Mouse (Mus musculus): Measurements from ENCODE around the gene Gse1. TPM values are rescaled to one million over a fixed set of nuclear protein-coding genes. Genes with fewer than 3 reads are reported as not detected.
"Not testable (repeated sequence)": the region's sequence is repeated elsewhere in the genome, so short reads cannot be mapped to it uniquely, and the experiment has no call there.

The Gse1 gene
- polyA plus RNA-seq, 1 experiment: 70.4 TPM

GRCm38 (mm10) chr8:120329030-120329748 lies 100.9 kb downstream of the Gse1 start:
- TF ChIP-seq CTCF (IDR thresholded peaks at IDR 0.05; ENCODE audit: borderline replicate concordance, extremely low read depth, insufficient read depth, insufficient read length): no peak
- no peak for TF ChIP-seq POLR2A (IDR thresholded peaks at IDR 0.05; ENCODE audit: borderline replicate concordance, extremely low read depth, insufficient read depth, insufficient read length, poor library complexity, severe bottlenecking)
- DNase-seq (ENCODE audit: low read depth): peak; percentile 69

- DNase-seq (ENCODE audit: low read depth): no peak
- TF ChIP-seq CTCF (IDR thresholded peaks at IDR 0.05; ENCODE audit: borderline replicate concordance, extremely low read depth, insufficient read depth, insufficient read length): no peak
- no peak for TF ChIP-seq POLR2A (IDR thresholded peaks at IDR 0.05; ENCODE audit: borderline replicate concordance, extremely low read depth, insufficient read depth, insufficient read length, poor library complexity, severe bottlenecking)
Measured at GRCm38 (mm10) chr8:120331027-120331426, 102.8 kb downstream of the Gse1 start.

GRCm38 (mm10) chr8:120332379-120333229 lies 104.3 kb downstream of the Gse1 start:
- TF ChIP-seq POLR2A (IDR thresholded peaks at IDR 0.05; ENCODE audit: borderline replicate concordance, extremely low read depth, insufficient read depth, insufficient read length, poor library complexity, severe bottlenecking) (no peak), CTCF (IDR thresholded peaks at IDR 0.05; ENCODE audit: borderline replicate concordance, extremely low read depth, insufficient read depth, insufficient read length) (peak; percentile 50; the same call in 1 of the 2 replicates)

GRCm38 (mm10) chr8:120333681-120334080 lies 105.4 kb downstream of the Gse1 start:
- TF ChIP-seq POLR2A (IDR thresholded peaks at IDR 0.05; ENCODE audit: borderline replicate concordance, extremely low read depth, insufficient read depth, insufficient read length, poor library complexity, severe bottlenecking) (no peak), CTCF (IDR thresholded peaks at IDR 0.05; ENCODE audit: borderline replicate concordance, extremely low read depth, insufficient read depth, insufficient read length) (no peak)
- no peak for DNase-seq (ENCODE audit: low read depth)

More at GRCm38 (mm10) chr8:120332379-120333229, 104.3 kb downstream of the Gse1 start:
- DNase-seq (ENCODE audit: low read depth): no peak

- not testable (repeated sequence) for DNase-seq (ENCODE audit: low read depth)
Measured at GRCm38 (mm10) chr8:120334261-120334660, 106.0 kb downstream of the Gse1 start.

- no peak for TF ChIP-seq CTCF (IDR thresholded peaks at IDR 0.05; ENCODE audit: borderline replicate concordance, extremely low read depth, insufficient read depth, insufficient read length)
- TF ChIP-seq POLR2A (IDR thresholded peaks at IDR 0.05; ENCODE audit: borderline replicate concordance, extremely low read depth, insufficient read depth, insufficient read length, poor library complexity, severe bottlenecking): no peak
- DNase-seq (ENCODE audit: low read depth): peak; percentile 97
Measured at GRCm38 (mm10) chr8:120334878-120335261, 106.6 kb downstream of the Gse1 start.

GRCm38 (mm10) chr8:120335262-120336086 lies 107.2 kb downstream of the Gse1 start:
- peak; percentile 95 for DNase-seq (ENCODE audit: low read depth)
- no peak for TF ChIP-seq CTCF (IDR thresholded peaks at IDR 0.05; ENCODE audit: borderline replicate concordance, extremely low read depth, insufficient read depth, insufficient read length)
- no peak for TF ChIP-seq POLR2A (IDR thresholded peaks at IDR 0.05; ENCODE audit: borderline replicate concordance, extremely low read depth, insufficient read depth, insufficient read length, poor library complexity, severe bottlenecking)

- DNase-seq (ENCODE audit: low read depth): peak; percentile 80
Measured at GRCm38 (mm10) chr8:120336087-120336380, 107.8 kb downstream of the Gse1 start.

GRCm38 (mm10) chr8:120336909-120337555 lies 108.8 kb downstream of the Gse1 start:
- TF ChIP-seq POLR2A (IDR thresholded peaks at IDR 0.05; ENCODE audit: borderline replicate concordance, extremely low read depth, insufficient read depth, insufficient read length, poor library complexity, severe bottlenecking): no peak
- DNase-seq (ENCODE audit: low read depth): peak; percentile 43

More at GRCm38 (mm10) chr8:120336087-120336380, 107.8 kb downstream of the Gse1 start:
- no peak for TF ChIP-seq CTCF (IDR thresholded peaks at IDR 0.05; ENCODE audit: borderline replicate concordance, extremely low read depth, insufficient read depth, insufficient read length)
- TF ChIP-seq POLR2A (IDR thresholded peaks at IDR 0.05; ENCODE audit: borderline replicate concordance, extremely low read depth, insufficient read depth, insufficient read length, poor library complexity, severe bottlenecking): no peak

GRCm38 (mm10) chr8:120337627-120338026 lies 109.4 kb downstream of the Gse1 start:
- no peak for TF ChIP-seq CTCF (IDR thresholded peaks at IDR 0.05; ENCODE audit: borderline replicate concordance, extremely low read depth, insufficient read depth, insufficient read length)
- no peak for TF ChIP-seq POLR2A (IDR thresholded peaks at IDR 0.05; ENCODE audit: borderline replicate concordance, extremely low read depth, insufficient read depth, insufficient read length, poor library complexity, severe bottlenecking)

GRCm38 (mm10) chr8:120338678-120339077 lies 110.4 kb downstream of the Gse1 start:
- TF ChIP-seq POLR2A (IDR thresholded peaks at IDR 0.05; ENCODE audit: borderline replicate concordance, extremely low read depth, insufficient read depth, insufficient read length, poor library complexity, severe bottlenecking) (no peak), CTCF (IDR thresholded peaks at IDR 0.05; ENCODE audit: borderline replicate concordance, extremely low read depth, insufficient read depth, insufficient read length) (no peak)

More at GRCm38 (mm10) chr8:120337627-120338026, 109.4 kb downstream of the Gse1 start:
- no peak for DNase-seq (ENCODE audit: low read depth)

More at GRCm38 (mm10) chr8:120338678-120339077, 110.4 kb downstream of the Gse1 start:
- no peak for DNase-seq (ENCODE audit: low read depth)

Measured in brain, embryonic 14.5 days (tissue).